Mouse (Mus musculus): ENCODE results near the gene Dpagt1. TPM values are rescaled to one million over a fixed set of nuclear protein-coding genes. Genes with fewer than 3 reads are reported as not detected.
A peak's percentile ranks its signal among the peaks of the same experiment; 100 is the strongest.
"Not testable (repeated sequence)": the region's sequence is repeated elsewhere in the genome, so short reads cannot be mapped to it uniquely, and the experiment has no call there.

Dpagt1 gene
- polyA plus RNA-seq, 1 experiment from 2014 or later, result 34.7 TPM

- peak; percentile 98 for ATAC-seq (ENCODE audit: low FRiP score, low read depth)
- Histone ChIP-seq H3K36me3 (peaks cover 17% of the 10 kb centered on the region), H3K4me2 (replicated peaks) (peak within 1 kb of the TSS; percentile 92), H3K27ac (replicated peaks) (peak within 1 kb of the TSS; percentile 80), H3K27me3 (no peaks in the 10 kb centered on the region; the same call in 1 of the 2 replicates), H3K4me3 (peak within 1 kb of the TSS; percentile 95), H3K9me3 (no peaks in the 10 kb centered on the region), H3K4me1 (peaks cover 34% of the 10 kb centered on the region), H3K9ac (replicated peaks) (peak within 1 kb of the TSS; percentile 91)
- under 1% methylated on average over 66 of the region's 67 CpGs for WGBS
Measured at GRCm38 (mm10) chr9:44319887-44320798, 5.7 kb upstream of the Dpagt1 start, which contains the start of gene C2cd2l. C2cd2l (minus strand) TSS chr9:44320285.

GRCm38 (mm10) chr9:44320799-44321133 lies 5.1 kb upstream of the Dpagt1 start:
- Histone ChIP-seq H3K27ac (replicated peaks) (peak overlapping the region; percentile 80), H3K4me3 (peak overlapping the region; percentile 95), H3K27me3 (no peaks in the 10 kb centered on the region; the same call in 1 of the 2 replicates), H3K4me1 (peaks cover 36% of the 10 kb centered on the region), H3K4me2 (replicated peaks) (peak overlapping the region; percentile 92), H3K9ac (replicated peaks) (peak overlapping the region; percentile 47), H3K36me3 (peaks cover 11% of the 10 kb centered on the region), H3K9me3 (no peaks in the 10 kb centered on the region)
- 22% methylated on average over 6 of the region's 6 CpGs for WGBS
- no peak for ATAC-seq (ENCODE audit: low FRiP score, low read depth)

GRCm38 (mm10) chr9:44323656-44324055 lies 2.2 kb upstream of the Dpagt1 start:
- H3K27me3 ChIP-seq; H3K9ac ChIP-seq (replicated peaks); H3K4me2 ChIP-seq (replicated peaks); H3K27ac ChIP-seq (replicated peaks); ATAC-seq (ENCODE audit: low FRiP score, low read depth); H3K9me3 ChIP-seq; H3K36me3 ChIP-seq; H3K4me3 ChIP-seq: not testable (repeated sequence)
- peaks cover 34% of the 10 kb centered on the region for H3K4me1 ChIP-seq
- WGBS, result 74% methylated on average over 4 of the region's 4 CpGs

- no peaks in the 10 kb centered on the region for H3K27me3 ChIP-seq
- peaks cover 30% of the 10 kb centered on the region for H3K4me1 ChIP-seq
- no peak overlapping the region for H3K4me3 ChIP-seq
- H3K4me2 ChIP-seq (replicated peaks), result no peak overlapping the region
- no peak overlapping the region for H3K9ac ChIP-seq (replicated peaks)
- ATAC-seq (ENCODE audit: low FRiP score, low read depth), result no peak
- H3K9me3 ChIP-seq, result no peaks in the 10 kb centered on the region
- 89% methylated on average over 6 of the region's 6 CpGs for WGBS
- H3K27ac ChIP-seq (replicated peaks), result no peak overlapping the region
- peaks cover 8% of the 10 kb centered on the region; the same call in 1 of the 2 replicates for H3K36me3 ChIP-seq
Measured at GRCm38 (mm10) chr9:44324147-44324546, 1.7 kb upstream of the Dpagt1 start.

GRCm38 (mm10) chr9:44325032-44325767 lies 619 bp upstream of the Dpagt1 start:
- not testable (repeated sequence) for H3K9me3 ChIP-seq; ATAC-seq (ENCODE audit: low FRiP score, low read depth); H3K27ac ChIP-seq (replicated peaks); H3K9ac ChIP-seq (replicated peaks); H3K27me3 ChIP-seq; H3K4me3 ChIP-seq
- Histone ChIP-seq H3K4me1 (peaks cover 25% of the 10 kb centered on the region), H3K4me2 (replicated peaks) (peak overlapping the region; percentile 61; the same call in 1 of the 2 replicates), H3K36me3 (peaks cover 16% of the 10 kb centered on the region)
- WGBS, result 69% methylated on average over 5 of the region's 8 CpGs

GRCm38 (mm10) chr9:44326371-44327063 lies 698 bp downstream of the Dpagt1 start:
- H3K36me3 ChIP-seq, result peaks cover 29% of the 10 kb centered on the region
- peak; percentile 85 for ATAC-seq (ENCODE audit: low FRiP score, low read depth)
- H3K27me3 ChIP-seq, result no peaks in the 10 kb centered on the region
- H3K4me2 ChIP-seq (replicated peaks), result peak overlapping the region; percentile 61
- WGBS, result under 1% methylated on average over 38 of the region's 38 CpGs
- peak overlapping the region; percentile 85 for H3K9ac ChIP-seq (replicated peaks)
- H3K9me3 ChIP-seq, result no peaks in the 10 kb centered on the region
- peak overlapping the region; percentile 90 for H3K27ac ChIP-seq (replicated peaks)
- H3K4me1 ChIP-seq, result peaks cover 18% of the 10 kb centered on the region
- peak overlapping the region; percentile 78 for H3K4me3 ChIP-seq

- peak overlapping the region; percentile 61 for H3K4me2 ChIP-seq (replicated peaks)
- under 1% methylated on average over 22 of the region's 22 CpGs for WGBS
- H3K4me1 ChIP-seq, result peaks cover 18% of the 10 kb centered on the region
- H3K4me3 ChIP-seq, result peak overlapping the region; percentile 78
- peaks cover 35% of the 10 kb centered on the region for H3K36me3 ChIP-seq
- peak overlapping the region; percentile 90 for H3K27ac ChIP-seq (replicated peaks)
- no peaks in the 10 kb centered on the region for H3K9me3 ChIP-seq
- ATAC-seq (ENCODE audit: low FRiP score, low read depth), result peak; percentile 55
- no peaks in the 10 kb centered on the region for H3K27me3 ChIP-seq
- H3K9ac ChIP-seq (replicated peaks), result peak overlapping the region; percentile 85
Measured at GRCm38 (mm10) chr9:44327064-44327711, 1.4 kb downstream of the Dpagt1 start.

- Histone ChIP-seq H3K9ac (replicated peaks) (peak overlapping the region; percentile 85), H3K4me2 (replicated peaks) (peak overlapping the region; percentile 61), H3K4me1 (peaks cover 18% of the 10 kb centered on the region), H3K27ac (replicated peaks) (no peak overlapping the region), H3K36me3 (peaks cover 41% of the 10 kb centered on the region), H3K27me3 (no peaks in the 10 kb centered on the region), H3K4me3 (peak overlapping the region; percentile 78), H3K9me3 (no peaks in the 10 kb centered on the region)
- no peak for ATAC-seq (ENCODE audit: low FRiP score, low read depth)
- WGBS, result 96% methylated on average over 5 of the region's 5 CpGs
Measured at GRCm38 (mm10) chr9:44327926-44328325, 2.1 kb downstream of the Dpagt1 start.

- Histone ChIP-seq H3K27me3 (no peaks in the 10 kb centered on the region), H3K9ac (replicated peaks) (no peak overlapping the region), H3K27ac (replicated peaks) (no peak overlapping the region), H3K4me3 (no peak overlapping the region), H3K36me3 (peaks cover 52% of the 10 kb centered on the region), H3K9me3 (no peaks in the 10 kb centered on the region), H3K4me1 (peaks cover 15% of the 10 kb centered on the region), H3K4me2 (replicated peaks) (no peak overlapping the region)
- WGBS, result 94% methylated on average over 6 of the region's 6 CpGs
- no peak for ATAC-seq (ENCODE audit: low FRiP score, low read depth)
Measured at GRCm38 (mm10) chr9:44330736-44331135, 4.9 kb downstream of the Dpagt1 start.

- WGBS, result 95% methylated on average over 13 of the region's 13 CpGs
- Histone ChIP-seq H3K9ac (replicated peaks) (no peak overlapping the region), H3K4me3 (no peak overlapping the region), H3K4me1 (peaks cover 22% of the 10 kb centered on the region), H3K27me3 (no peaks in the 10 kb centered on the region), H3K4me2 (replicated peaks) (no peak overlapping the region), H3K36me3 (peaks cover 59% of the 10 kb centered on the region), H3K27ac (replicated peaks) (no peak overlapping the region), H3K9me3 (no peaks in the 10 kb centered on the region)
- ATAC-seq (ENCODE audit: low FRiP score, low read depth), result no peak
Measured at GRCm38 (mm10) chr9:44332918-44333638, 7.3 kb downstream of the Dpagt1 start.

Measured in midbrain, embryonic 12.5 days (tissue).